Mouse (Mus musculus): ENCODE data around the gene Rcn1.
A peak's percentile ranks its signal among the peaks of the same experiment; 100 is the strongest.

The Rcn1 gene

GRCm38 (mm10) chr2:105399085-105399891 lies at the start of gene Rcn1:
TSS of gene Rcn1 (minus strand) at chr2:105399319.
- peak; percentile 63 for DNase-seq (ENCODE audit: low read depth)

- no peak for DNase-seq (ENCODE audit: low read depth)
These were observed 45.0 kb upstream of the Rcn1 start for GRCm38 (mm10) chr2:105444072-105444471.

DNA sequence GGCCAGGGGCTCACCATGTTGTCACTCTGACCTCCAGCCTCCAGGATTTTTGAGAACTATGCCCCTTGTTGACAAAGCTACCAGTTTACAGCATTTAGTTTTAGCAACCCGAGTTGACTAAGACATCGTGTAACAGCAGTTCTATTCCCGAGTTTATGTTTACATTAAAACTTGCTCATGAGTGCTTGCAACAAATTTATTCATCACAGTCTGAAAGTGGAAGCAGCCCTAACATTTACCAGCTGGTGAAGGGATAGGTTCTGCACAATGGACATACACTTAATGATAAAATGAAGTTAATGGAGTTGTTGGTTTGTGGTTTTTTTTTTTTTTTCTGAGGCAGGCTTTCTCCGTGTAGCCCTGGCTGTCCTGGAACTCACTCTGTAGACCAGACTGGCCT lies 39.9 kb upstream of the Rcn1 start:
- DNase-seq (ENCODE audit: low read depth): no peak

GRCm38 (mm10) chr2:105438525-105438924 lies 39.4 kb upstream of the Rcn1 start:
- no peak for DNase-seq (ENCODE audit: low read depth)

DNA sequence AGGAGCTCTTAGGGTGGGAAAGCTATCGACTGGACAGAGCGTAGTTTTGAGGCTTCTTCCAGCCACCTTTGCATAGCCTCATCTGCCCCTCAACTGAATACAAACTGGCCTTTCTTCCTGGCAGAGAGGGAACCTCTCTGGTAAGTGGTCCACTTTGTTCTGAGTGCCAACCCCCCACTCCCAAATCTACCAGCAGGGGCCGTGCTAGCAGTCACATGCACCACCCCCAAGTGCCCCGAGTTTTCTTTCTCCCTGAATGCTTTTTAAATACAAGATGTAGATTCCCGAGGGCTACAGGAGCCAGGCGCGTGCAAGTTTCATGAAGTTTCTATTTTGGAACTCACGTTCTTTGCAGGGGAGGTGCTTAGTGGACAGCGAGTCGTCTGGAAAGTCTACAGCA lies 33.8 kb upstream of the Rcn1 start:
- no peak for DNase-seq (ENCODE audit: low read depth)

- DNase-seq (ENCODE audit: low read depth): no peak
These were observed 31.3 kb upstream of the Rcn1 start for GRCm38 (mm10) chr2:105430373-105430772.

DNA sequence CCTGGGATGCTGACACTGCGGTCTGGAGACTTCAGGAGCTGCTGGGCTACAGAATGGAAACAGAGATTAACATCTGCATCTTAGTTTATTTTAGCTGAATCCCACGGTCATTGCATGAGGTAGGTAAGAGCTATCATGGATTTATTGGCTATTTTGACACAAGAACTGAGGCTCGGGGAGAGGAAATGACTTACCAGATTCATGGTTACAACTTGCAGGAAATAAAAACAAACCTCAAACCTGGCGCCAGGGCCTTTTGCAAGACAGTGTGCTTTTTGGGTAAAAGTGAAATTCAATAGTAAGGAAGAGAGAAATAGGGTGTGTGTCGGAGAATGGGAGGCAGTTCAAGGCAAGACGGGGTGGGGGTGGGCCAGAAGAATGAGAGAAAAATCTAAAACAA lies 30.8 kb upstream of the Rcn1 start:
- no peak for DNase-seq (ENCODE audit: low read depth)

DNA sequence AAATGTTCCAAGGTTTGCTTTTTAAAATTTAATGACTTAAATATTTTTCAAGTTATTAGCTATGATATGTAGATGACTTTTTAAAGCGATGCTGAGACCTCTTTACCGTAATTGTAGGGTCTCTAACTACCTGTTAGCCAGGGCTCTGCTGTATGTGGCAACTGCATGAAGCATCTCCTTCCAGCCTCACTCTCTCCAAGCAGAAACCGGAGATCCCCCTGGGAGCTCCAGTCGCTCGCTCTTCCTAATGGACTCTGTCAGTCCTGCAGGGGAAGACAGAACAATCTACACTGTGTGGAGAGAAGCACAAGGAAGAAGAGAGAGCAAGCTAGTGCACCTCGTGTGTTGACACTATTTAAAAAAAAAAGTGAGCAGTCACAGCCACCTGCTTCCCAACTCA lies 29.3 kb upstream of the Rcn1 start:
- no peak for DNase-seq (ENCODE audit: low read depth)

- DNase-seq (ENCODE audit: low read depth): peak; percentile 12
These were observed 28.9 kb upstream of the Rcn1 start for GRCm38 (mm10) chr2:105428029-105428428.

DNA sequence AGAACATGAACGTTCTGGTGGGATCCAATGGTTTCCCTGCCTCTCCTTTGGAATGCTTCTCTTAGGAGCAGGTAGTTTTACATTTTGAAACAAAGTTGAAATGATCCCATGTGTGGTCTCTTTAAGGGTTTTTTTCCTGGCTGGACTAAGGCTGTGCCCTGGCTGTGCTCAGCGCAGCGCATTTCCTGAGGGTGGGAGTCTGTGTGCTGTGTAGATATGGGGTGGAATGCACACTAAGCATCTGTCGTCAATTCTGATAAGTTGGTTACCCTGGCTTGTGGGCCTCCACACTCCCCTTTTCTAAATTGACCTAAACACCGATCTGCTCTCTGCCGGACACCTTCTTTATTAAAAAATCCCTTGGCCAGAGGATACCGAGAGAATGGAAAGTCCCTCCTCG lies 28.3 kb upstream of the Rcn1 start:
- no peak for DNase-seq (ENCODE audit: low read depth)

GRCm38 (mm10) chr2:105418629-105419227 lies 19.6 kb upstream of the Rcn1 start:
- DNase-seq (ENCODE audit: low read depth): no peak

- DNase-seq (ENCODE audit: low read depth): no peak
These were observed 18.5 kb upstream of the Rcn1 start for GRCm38 (mm10) chr2:105417663-105418062.

DNA sequence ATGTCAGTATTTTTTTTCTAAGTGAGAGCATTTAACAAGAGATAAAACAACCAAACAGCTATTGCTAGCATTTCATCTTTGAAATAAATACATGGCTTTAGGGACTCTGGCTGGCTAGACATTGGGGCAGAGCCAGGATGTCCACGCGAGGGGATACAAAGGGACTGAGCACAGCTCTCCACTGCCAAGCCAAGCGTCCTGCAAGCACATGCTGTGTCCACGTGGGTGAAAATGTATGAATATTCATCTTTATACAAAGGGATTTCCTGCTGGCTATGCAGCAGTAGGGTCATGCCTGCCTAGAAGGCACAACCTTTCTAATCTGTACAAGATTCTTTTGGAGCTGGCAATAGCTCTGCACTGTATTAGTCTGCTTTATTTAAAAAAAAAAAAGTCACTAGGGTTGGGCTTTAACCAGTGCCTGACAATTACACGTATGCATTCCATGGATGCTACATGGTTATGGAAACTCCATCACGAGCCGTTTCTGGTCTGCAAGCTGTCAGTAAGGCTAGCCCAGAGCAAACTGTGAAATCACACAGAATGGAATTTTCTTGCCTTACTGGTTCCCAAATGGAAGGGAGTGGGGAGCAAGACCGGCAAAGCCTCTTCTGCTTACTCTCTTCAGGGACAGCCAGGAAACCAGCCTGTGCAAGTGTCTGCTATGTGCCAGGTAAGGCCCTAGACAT lies 17.7 kb upstream of the Rcn1 start:
- DNase-seq (ENCODE audit: low read depth): no peak

DNA sequence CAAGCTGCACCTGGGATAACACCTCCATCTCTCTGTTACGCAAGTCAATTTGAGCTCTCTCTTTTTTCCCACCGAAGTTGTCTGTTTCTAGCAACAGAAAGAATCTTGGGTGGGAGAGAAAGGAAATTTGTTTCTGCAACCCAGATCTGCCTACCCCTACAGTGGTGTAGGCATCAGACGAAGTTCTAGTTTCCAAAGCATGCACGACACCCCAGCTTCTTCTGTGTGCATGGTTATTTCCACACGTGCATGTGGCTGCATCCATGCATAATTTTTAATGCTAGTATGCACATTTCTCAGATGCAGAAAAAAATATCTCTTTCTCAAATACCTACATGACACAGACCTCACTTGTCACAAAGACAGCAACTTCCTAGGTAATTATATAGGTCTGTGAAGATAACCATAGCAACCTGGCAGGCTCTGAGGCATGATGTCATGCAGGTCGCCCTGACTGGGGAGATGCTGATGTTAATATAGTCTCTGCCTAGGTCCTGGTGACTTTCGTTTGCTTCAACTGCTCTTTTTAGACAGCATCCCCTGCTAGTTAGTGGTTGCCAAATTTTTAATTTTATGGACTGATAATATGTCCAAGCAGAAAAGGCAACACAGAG lies 17.0 kb upstream of the Rcn1 start:
- DNase-seq (ENCODE audit: low read depth): no peak

GRCm38 (mm10) chr2:105414309-105414708 lies 15.2 kb upstream of the Rcn1 start:
- no peak for DNase-seq (ENCODE audit: low read depth)

- no peak for DNase-seq (ENCODE audit: low read depth)
These were observed 10.1 kb upstream of the Rcn1 start for GRCm38 (mm10) chr2:105409253-105409652.

DNA sequence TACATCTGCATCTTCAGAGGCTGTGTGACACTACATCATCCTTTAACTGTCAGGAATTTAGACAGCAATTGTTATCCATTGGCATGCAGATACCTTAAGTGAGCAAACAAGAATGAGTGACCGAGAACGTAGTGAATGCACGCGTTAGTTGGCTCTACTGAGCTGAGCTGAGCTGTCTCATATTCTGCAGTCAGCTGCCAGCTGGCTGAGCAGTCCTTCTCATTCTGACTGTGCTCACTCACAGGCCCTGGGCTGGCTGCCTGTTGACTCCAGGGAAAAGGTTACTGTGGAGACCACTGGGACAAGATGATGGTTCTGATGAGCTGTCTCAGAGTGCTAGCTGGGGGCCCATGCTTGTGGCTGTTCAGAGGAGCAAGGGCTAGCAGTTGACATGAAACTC lies 9.4 kb upstream of the Rcn1 start:
- DNase-seq (ENCODE audit: low read depth): peak; percentile 64

DNA sequence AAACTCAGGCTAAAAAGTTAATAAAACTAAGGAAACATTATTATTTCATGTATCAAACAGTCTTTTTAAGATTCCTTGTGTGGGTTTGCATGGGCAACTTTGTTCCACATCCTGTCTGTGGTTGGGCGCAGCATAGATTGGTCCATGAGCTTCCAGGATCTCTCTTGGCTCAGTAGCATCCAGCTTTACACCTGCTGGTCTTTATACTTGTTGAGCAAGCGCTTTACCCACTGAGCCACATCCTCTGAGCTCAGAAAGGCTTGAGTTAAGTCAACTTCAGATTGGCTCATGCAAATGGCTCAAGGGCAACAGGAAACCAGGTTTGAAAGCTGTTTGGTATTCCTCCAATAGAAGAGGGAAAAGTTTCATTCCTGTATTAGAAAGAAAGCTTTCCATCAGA lies 3.1 kb upstream of the Rcn1 start:
- no peak for DNase-seq (ENCODE audit: low read depth)

DNA sequence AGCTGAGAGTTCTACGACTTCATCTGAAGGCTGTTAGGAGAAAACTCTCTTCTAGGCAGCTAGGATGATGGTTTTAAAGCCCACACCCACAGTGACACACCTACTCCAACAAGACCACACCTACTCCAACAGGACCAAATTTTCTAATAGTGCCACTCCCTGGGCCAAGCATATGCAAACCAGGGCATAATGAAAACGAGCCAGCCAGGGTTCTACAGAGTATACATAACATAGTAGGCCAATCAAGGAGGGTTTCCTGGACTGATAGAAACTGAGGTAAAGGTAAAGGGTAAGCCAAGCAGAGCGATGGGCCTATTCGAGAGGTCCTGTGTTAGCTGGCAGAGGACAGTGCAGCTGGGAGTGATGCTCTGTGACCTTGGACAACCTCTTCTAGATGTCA lies 1.4 kb upstream of the Rcn1 start:
- no peak for DNase-seq (ENCODE audit: low read depth)

- peak; percentile 27 for DNase-seq (ENCODE audit: low read depth)
These were observed 459 bp downstream of the Rcn1 start for GRCm38 (mm10) chr2:105398636-105399084.

- no peak for DNase-seq (ENCODE audit: low read depth)
These were observed 1.5 kb downstream of the Rcn1 start for GRCm38 (mm10) chr2:105397446-105398211.

- DNase-seq (ENCODE audit: low read depth): no peak
These were observed 3.1 kb downstream of the Rcn1 start for GRCm38 (mm10) chr2:105396066-105396465.
